Mouse (Mus musculus): Measurements from ENCODE around the gene Dgkz.

Dgkz gene

GRCm38 (mm10) chr2:91934016-91934415 lies 41.6 kb downstream of the Dgkz start:
- no peak for DNase-seq

- DNase-seq = no peak
These were observed 42.2 kb downstream of the Dgkz start for GRCm38 (mm10) chr2:91933471-91933870.

- DNase-seq = no peak
These were observed 42.8 kb downstream of the Dgkz start for GRCm38 (mm10) chr2:91932737-91933350.

- DNase-seq = peak; percentile 40
These were observed 43.4 kb downstream of the Dgkz start, which contains the start of gene Mdk for GRCm38 (mm10) chr2:91932160-91932711. Gene Mdk, minus strand, starts transcription at chr2:91932297.

- peak; percentile 51 for DNase-seq
These were observed 44.1 kb downstream of the Dgkz start for GRCm38 (mm10) chr2:91931328-91932159.

GRCm38 (mm10) chr2:91930761-91931291 lies 44.8 kb downstream of the Dgkz start:
- peak; percentile 20 for DNase-seq

- DNase-seq = peak; percentile 65
These were observed 45.7 kb downstream of the Dgkz start for GRCm38 (mm10) chr2:91929936-91930335.

- DNase-seq = no peak
These were observed 46.2 kb downstream of the Dgkz start for GRCm38 (mm10) chr2:91929455-91929854.

GRCm38 (mm10) chr2:91928534-91929350 lies 46.9 kb downstream of the Dgkz start:
- DNase-seq = no peak

- peak; percentile 93 for DNase-seq
These were observed 47.7 kb downstream of the Dgkz start for GRCm38 (mm10) chr2:91927826-91928533.

GRCm38 (mm10) chr2:91926949-91927348 lies 48.7 kb downstream of the Dgkz start, which contains the start of gene Chrm4:
Gene Chrm4, plus strand, starts transcription at chr2:91927249.
- no peak for DNase-seq

- no peak for DNase-seq
These were observed 50.2 kb downstream of the Dgkz start for GRCm38 (mm10) chr2:91925442-91925841.

GRCm38 (mm10) chr2:91924726-91925125 lies 50.9 kb downstream of the Dgkz start:
- no peak for DNase-seq

- peak; percentile 85 for DNase-seq
These were observed 52.0 kb downstream of the Dgkz start for GRCm38 (mm10) chr2:91923415-91924337.

- DNase-seq = peak; percentile 38
These were observed 52.9 kb downstream of the Dgkz start for GRCm38 (mm10) chr2:91922586-91923414.

- peak; percentile 84 for DNase-seq
These were observed 53.7 kb downstream of the Dgkz start for GRCm38 (mm10) chr2:91921790-91922570.

GRCm38 (mm10) chr2:91921181-91921789 lies 54.4 kb downstream of the Dgkz start:
- DNase-seq = peak; percentile 82

GRCm38 (mm10) chr2:91920130-91920529 lies 55.5 kb downstream of the Dgkz start:
- no peak for DNase-seq

- no peak for DNase-seq
These were observed 58.6 kb downstream of the Dgkz start for GRCm38 (mm10) chr2:91917096-91917495.
